Mouse (Mus musculus) olfactory bulb, adult 2 months (tissue): Measurements from ENCODE around the gene Ppp1r1c.

Source experiments
- CTCF ChIP-seq: fragments of 200-500 bp; IDR thresholded peaks from 2 replicates; pipeline ENCODE4 v1.5.1; 2012; ENCODE audit warnings: low read depth, mild to moderate bottlenecking, low read length, moderate library complexity; ENCODE audit not compliant: insufficient read depth
- POLR2A ChIP-seq: fragments of 200-500 bp; IDR thresholded peaks from 2 replicates; pipeline ENCODE4 v1.6.1; 2012; ENCODE audit warnings: mild to moderate bottlenecking, low read depth, low read length, moderate library complexity; ENCODE audit not compliant: insufficient read depth

- no peak for TF ChIP-seq CTCF
- no peak for TF ChIP-seq POLR2A
Observed at GRCm38 (mm10) chr2:79665492-79665891, 42.1 kb upstream of the Ppp1r1c start.
